Mouse (Mus musculus) MEL (cell line): ENCODE data around the gene Prr15. TPM values are rescaled to one million over a fixed set of nuclear protein-coding genes. Genes with fewer than 3 reads are reported as not detected.

Experiments
- DNase-seq: peaks from one replicate; pipeline ENCODE4 v3.0.0; 2011; ENCODE audit warnings: low read depth, low spot score
- H3K27ac ChIP-seq: 2 replicates; pipeline ENCODE4 v1.5.1; 2012; ENCODE audit warnings: low read depth, mild to moderate bottlenecking, control low read depth, low read length, moderate library complexity; ENCODE audit not compliant: control insufficient read depth
- H3K27me3 ChIP-seq, 2 experiments: fragments of 150-350 bp in 1 of 2; sonication (generic) in 1 of 2; 2 replicates each; pipeline ENCODE4 v1.6.1; 2012; ENCODE audit warnings: low read length in 2 of 2, mild to moderate bottlenecking in 2 of 2, improper control_type of control experiment in 1 of 2, moderate library complexity in 1 of 2; ENCODE audit not compliant: insufficient read depth in 2 of 2, control insufficient read depth in 1 of 2
- H3K36me3 ChIP-seq, 2 experiments: 2 replicates each; pipeline ENCODE4 v1.6.1; 2012 to 2014; ENCODE audit warnings: low read length in 2 of 2, improper control_type of control experiment in 1 of 2, inconsistent platforms in 1 of 2, mild to moderate bottlenecking in 1 of 2; ENCODE audit not compliant: insufficient read depth in 2 of 2, control insufficient read depth in 1 of 2
- H3K4me1 ChIP-seq, 2 experiments: fragments of 150-350 bp in 1 of 2; sonication (generic) in 1 of 2; 2 replicates each; pipeline ENCODE4 v1.6.1; 2012; ENCODE audit warnings: low read length in 2 of 2, improper control_type of control experiment in 1 of 2, mild to moderate bottlenecking in 1 of 2; ENCODE audit not compliant: insufficient read depth in 2 of 2, control insufficient read depth in 1 of 2
- H3K4me3 ChIP-seq, 2 experiments: fragments of 150-350 bp in 1 of 2; sonication (generic) in 1 of 2; 2 replicates each; pipeline ENCODE4 v1.5.1; 2012; ENCODE audit warnings: low read depth in 2 of 2, low read length in 2 of 2, mild to moderate bottlenecking in 2 of 2, moderate library complexity in 2 of 2, control low read depth in 1 of 2, improper control_type of control experiment in 1 of 2; ENCODE audit not compliant: control insufficient read depth in 1 of 2, insufficient read depth in 1 of 2
- H3K79me2 ChIP-seq: 2 replicates; pipeline ENCODE4 v1.6.1; 2012; ENCODE audit warnings: mild to moderate bottlenecking, low read length, moderate library complexity; ENCODE audit not compliant: control insufficient read depth, poor library complexity, insufficient read depth
- H3K9ac ChIP-seq: 2 replicates; pipeline ENCODE4 v1.6.1; 2012; ENCODE audit warnings: low read depth, mild to moderate bottlenecking, control low read depth, low read length, moderate library complexity; ENCODE audit not compliant: control insufficient read depth, poor library complexity, severe bottlenecking
- H3K9me3 ChIP-seq: fragments of 150-350 bp; sonication (generic); replicated peaks from 2 replicates; pipeline ENCODE4 v1.6.1; 2012; ENCODE audit warnings: mild to moderate bottlenecking, low read length, improper control_type of control experiment, moderate library complexity; ENCODE audit not compliant: insufficient read depth
- CHD2 ChIP-seq: IDR thresholded peaks from 2 replicates; pipeline ENCODE4 v1.6.1; 2011; ENCODE audit warnings: low read length, improper control_type of control experiment
- ELF1 ChIP-seq: IDR thresholded peaks from 2 replicates; pipeline ENCODE4 v1.6.1; 2014; ENCODE audit warnings: low read depth, mild to moderate bottlenecking, inconsistent platforms, low read length, improper control_type of control experiment, moderate library complexity
- EP300 ChIP-seq, 2 experiments: IDR thresholded peaks; 2 replicates each; pipeline ENCODE4 v1.6.1; 2011; ENCODE audit warnings: improper control_type of control experiment in 2 of 2, low read length in 2 of 2, low read depth in 1 of 2, mild to moderate bottlenecking in 1 of 2
- ETS1 ChIP-seq: IDR thresholded peaks from 2 replicates; pipeline ENCODE4 v1.6.1; 2012; ENCODE audit warnings: low read depth, mild to moderate bottlenecking, inconsistent platforms, low read length, improper control_type of control experiment, moderate library complexity
- GABPA ChIP-seq: IDR thresholded peaks from 2 replicates; pipeline ENCODE4 v1.6.1; 2012; ENCODE audit warnings: low read depth, mild to moderate bottlenecking, inconsistent platforms, low read length, improper control_type of control experiment, moderate library complexity
- MAFK ChIP-seq: IDR thresholded peaks from 2 replicates; pipeline ENCODE4 v1.6.1; 2011; ENCODE audit warnings: low read depth, mild to moderate bottlenecking, low read length, improper control_type of control experiment, borderline replicate concordance
- MAX ChIP-seq: IDR thresholded peaks from 2 replicates; pipeline ENCODE4 v1.6.1; 2011; ENCODE audit warnings: low read length, improper control_type of control experiment
- MEF2A ChIP-seq: IDR thresholded peaks from 2 replicates; pipeline ENCODE4 v1.6.1; 2014; ENCODE audit warnings: low read depth, mild to moderate bottlenecking, inconsistent platforms, low read length, improper control_type of control experiment; ENCODE audit not compliant: poor library complexity, insufficient replicate concordance, severe bottlenecking; ENCODE audit errors: extremely low read depth
- MXI1 ChIP-seq: IDR thresholded peaks from 2 replicates; pipeline ENCODE4 v1.6.1; 2011; ENCODE audit warnings: mild to moderate bottlenecking, low read depth, low read length, improper control_type of control experiment
- MYB ChIP-seq: IDR thresholded peaks from 2 replicates; pipeline ENCODE4 v1.6.1; 2011; ENCODE audit warnings: mild to moderate bottlenecking, low read depth, low read length, improper control_type of control experiment
- NELFE ChIP-seq: IDR thresholded peaks from 2 replicates; pipeline ENCODE4 v1.6.1; 2011; ENCODE audit warnings: low read depth, low read length, improper control_type of control experiment
- NRF1 ChIP-seq: IDR thresholded peaks from 2 replicates; pipeline ENCODE4 v1.6.1; 2014; ENCODE audit warnings: low read depth, mild to moderate bottlenecking, inconsistent platforms, low read length, improper control_type of control experiment, moderate library complexity; ENCODE audit not compliant: poor library complexity, insufficient read depth, severe bottlenecking
- POLR2AphosphoS5 ChIP-seq: IDR thresholded peaks from 2 replicates; pipeline ENCODE4 v1.6.1; 2012; ENCODE audit warnings: low read depth, borderline replicate concordance, mild to moderate bottlenecking, inconsistent platforms, low read length, moderate library complexity, mixed read lengths
- RAD21 ChIP-seq: IDR thresholded peaks from 2 replicates; pipeline ENCODE4 v1.6.1; 2011; ENCODE audit warnings: mild to moderate bottlenecking, low read depth, low read length, improper control_type of control experiment
- RCOR1 ChIP-seq: IDR thresholded peaks from 2 replicates; pipeline ENCODE4 v1.6.1; 2012; ENCODE audit warnings: low read depth, mild to moderate bottlenecking, inconsistent platforms, low read length, improper control_type of control experiment
- SIN3A ChIP-seq: IDR thresholded peaks from 2 replicates; pipeline ENCODE4 v1.6.1; 2012; ENCODE audit warnings: low read length, improper control_type of control experiment, inconsistent platforms
- TAL1 ChIP-seq: IDR thresholded peaks from 2 replicates; pipeline ENCODE4 v1.6.1; 2012; ENCODE audit warnings: mild to moderate bottlenecking, inconsistent platforms, low read length, moderate library complexity, mixed read lengths
- TBP ChIP-seq: IDR thresholded peaks from 2 replicates; pipeline ENCODE4 v1.8.0; 2011; ENCODE audit warnings: low read depth, low read length, improper control_type of control experiment
- UBTF ChIP-seq: IDR thresholded peaks from 2 replicates; pipeline ENCODE4 v1.6.1; 2012; ENCODE audit warnings: low read depth, mild to moderate bottlenecking, inconsistent platforms, low read length, improper control_type of control experiment, moderate library complexity, borderline replicate concordance; ENCODE audit not compliant: insufficient read depth
- USF1 ChIP-seq: IDR thresholded peaks from 2 replicates; pipeline ENCODE4 v1.6.1; 2014; ENCODE audit warnings: low read depth, mild to moderate bottlenecking, inconsistent platforms, low read length, improper control_type of control experiment, moderate library complexity
- USF2 ChIP-seq, 2 experiments: IDR thresholded peaks; 2 replicates each; pipeline ENCODE4 v1.6.1; 2011 to 2012; ENCODE audit warnings: improper control_type of control experiment in 2 of 2, low read length in 2 of 2, borderline replicate concordance in 1 of 2, inconsistent platforms in 1 of 2, low read depth in 1 of 2, mild to moderate bottlenecking in 1 of 2; ENCODE audit not compliant: insufficient read depth in 1 of 2
- ZC3H11A ChIP-seq: IDR thresholded peaks from 2 replicates; pipeline ENCODE4 v1.6.1; 2012; ENCODE audit warnings: low read depth, mild to moderate bottlenecking, inconsistent platforms, low read length, improper control_type of control experiment
- ZMIZ1 ChIP-seq: IDR thresholded peaks from 2 replicates; pipeline ENCODE4 v1.6.1; 2012; ENCODE audit warnings: low read depth, mild to moderate bottlenecking, inconsistent platforms, low read length, improper control_type of control experiment, moderate library complexity
- ZNF384 ChIP-seq: IDR thresholded peaks from 2 replicates; pipeline ENCODE4 v1.6.1; 2012; ENCODE audit warnings: low read depth, mild to moderate bottlenecking, inconsistent platforms, low read length, improper control_type of control experiment
- polyA plus RNA-seq, 2 experiments: library from polyadenylated mRNA; stranded (reverse) in 1 of 2; unstranded in 1 of 2; fragments of >175 nt in 1 of 2; fragments of >200 nt in 1 of 2; gene quantifications; 2 replicates each; pipeline versions ENCODE4 v1.2.1 to v1.2.4; 2012; ENCODE audit warnings: low replicate concordance in 2 of 2, low read depth in 1 of 2; ENCODE audit not compliant: insufficient read length in 2 of 2, insufficient read depth in 1 of 2, missing spikeins in 1 of 2
- total RNA-seq: library from RNA; depleted of rRNA; stranded (reverse); fragments of 300-350 nt; gene quantifications from 2 replicates; pipeline ENCODE4 v1.2.3, GENCODE M21; 2012

The Prr15 gene
- total and polyA plus RNA-seq, 3 experiments = not detected

DNA sequence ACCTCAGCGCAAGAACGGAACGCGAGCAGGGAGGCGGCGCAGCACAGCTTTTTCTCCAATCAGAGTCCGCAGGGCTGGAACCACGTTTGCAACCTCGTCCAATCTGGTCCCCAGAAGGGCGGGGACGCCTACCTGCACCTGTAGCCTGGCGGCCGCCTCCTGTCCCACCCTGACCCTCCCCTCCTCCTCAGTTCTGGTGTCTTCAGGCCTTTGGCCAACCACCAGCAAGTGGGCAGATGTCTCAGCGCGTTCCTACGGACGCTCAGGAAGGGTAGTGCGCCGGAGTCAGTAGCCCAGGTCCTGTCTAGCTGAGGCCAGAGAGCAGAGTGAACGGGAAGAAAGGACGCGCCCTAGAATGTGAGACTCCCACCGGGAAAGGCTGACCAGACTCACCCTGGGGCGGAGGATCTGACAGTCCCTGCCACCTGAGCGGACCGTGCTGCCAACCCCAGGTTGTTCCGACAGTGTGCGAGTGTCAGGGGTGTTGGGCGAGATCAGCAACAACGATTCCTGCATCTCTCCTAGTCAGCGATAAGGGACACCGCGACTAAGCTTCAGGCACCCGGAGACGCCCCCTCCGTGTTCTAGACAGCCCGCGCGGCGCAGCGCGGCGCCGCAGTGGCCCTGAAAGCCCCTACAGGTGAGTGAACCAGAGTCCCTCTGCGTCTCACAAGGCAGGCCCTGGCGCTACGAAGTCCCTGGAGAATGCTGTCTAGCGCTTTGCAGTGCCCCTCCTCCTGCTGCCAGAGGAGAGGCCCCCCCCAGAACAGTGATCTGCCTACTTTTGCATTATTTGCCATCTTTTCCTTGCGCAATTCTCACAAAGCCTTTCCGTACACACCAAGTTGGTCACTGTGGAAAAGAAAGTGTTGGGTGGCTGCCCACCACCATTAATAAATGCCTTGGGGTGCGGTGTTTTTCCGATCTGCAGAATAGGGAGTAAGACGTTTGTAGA lies 1.3 kb downstream of the Prr15 start:
- H3K9me3 ChIP-seq = no peaks in the 10 kb centered on the region
- H3K4me1 ChIP-seq = no peaks in the 10 kb centered on the region
- H3K27ac ChIP-seq = no peak overlapping the region
- no peaks in the 10 kb centered on the region for H3K27me3 ChIP-seq
- no peak overlapping the region for H3K4me3 ChIP-seq
- TF ChIP-seq ELF1 (no peak), MEF2A (no peak), USF2 (IDR thresholded peaks at IDR 0.05; ENCODE audit: borderline replicate concordance in 1 of 2, insufficient read depth in 1 of 2, low read depth in 1 of 2, low read length in 2 of 2) (no peak), MYB (no peak), NRF1 (no peak), TAL1 (no peak), NELFE (no peak), ZNF384 (no peak), MAFK (no peak), USF1 (no peak), TBP (no peak), GABPA (no peak), UBTF (no peak), ZC3H11A (no peak), CHD2 (no peak), ZMIZ1 (no peak)
- H3K36me3 ChIP-seq = no peaks in the 10 kb centered on the region
- H3K9ac ChIP-seq = no peak overlapping the region
- no peaks in the 10 kb centered on the region for H3K79me2 ChIP-seq
- no peak for DNase-seq

GRCm38 (mm10) chr6:54327626-54328003 lies 2.0 kb downstream of the Prr15 start:
- TF ChIP-seq RCOR1 (no peak), EP300 (IDR thresholded peaks at IDR 0.05; ENCODE audit: low read depth in 1 of 2, low read length in 2 of 2) (no peak), UBTF (no peak), MAX (no peak), USF1 (no peak), USF2 (IDR thresholded peaks at IDR 0.05; ENCODE audit: borderline replicate concordance in 1 of 2, insufficient read depth in 1 of 2, low read depth in 1 of 2, low read length in 2 of 2) (no peak), POLR2AphosphoS5 (no peak), ETS1 (no peak), MXI1 (no peak), SIN3A (no peak), RAD21 (no peak)
- DNase-seq = no peak
- no peaks in the 10 kb centered on the region for H3K27me3 ChIP-seq
- H3K9me3 ChIP-seq = no peaks in the 10 kb centered on the region
- no peaks in the 10 kb centered on the region for H3K79me2 ChIP-seq
- no peak overlapping the region for H3K4me3 ChIP-seq
- no peak overlapping the region for H3K27ac ChIP-seq
- no peaks in the 10 kb centered on the region for H3K4me1 ChIP-seq
- H3K36me3 ChIP-seq = no peaks in the 10 kb centered on the region
- no peak overlapping the region for H3K9ac ChIP-seq
